Mouse (Mus musculus): ENCODE data around the gene Klhdc8b. TPM values are rescaled to one million over a fixed set of nuclear protein-coding genes. Genes with fewer than 3 reads are reported as not detected.
A peak's percentile ranks its signal among the peaks of the same experiment; 100 is the strongest.

Gene Klhdc8b
- polyA plus RNA-seq, 1 experiment from 2014 or later = 9.1 TPM

GRCm38 (mm10) chr9:108483051-108483790 is 21.8 kb upstream of the Klhdc8b start:
- Histone ChIP-seq H3K4me2 (ENCODE audit: low read depth, low read length) (no peak overlapping the region), H3K4me1 (ENCODE audit: insufficient read depth) (peaks cover 6% of the 10 kb centered on the region; the same call in 1 of the 2 replicates), H3K36me3 (replicated peaks; ENCODE audit: insufficient read depth, low read length) (peaks cover 4% of the 10 kb centered on the region; the same call in 1 of the 2 replicates), H3K27ac (ENCODE audit: low read depth) (no peak overlapping the region), H3K9ac (replicated peaks) (no peak overlapping the region), H3K9me3 (ENCODE audit: low read length) (no peaks in the 10 kb centered on the region), H3K27me3 (ENCODE audit: insufficient read depth, low read length) (no peaks in the 10 kb centered on the region), H3K4me3 (ENCODE audit: low read depth, low read length) (no peak overlapping the region)
- WGBS (ENCODE audit: insufficient replicate concordance) = 86% methylated on average over 18 of the region's 18 CpGs
- TF ChIP-seq EP300 (IDR thresholded peaks at IDR 0.05; ENCODE audit: low read depth) (no peak), CTCF (IDR thresholded peaks at IDR 0.05; ENCODE audit: low read depth) (no peak)
- no peak for DNase-seq
- no peak for ATAC-seq

GRCm38 (mm10) chr9:108481520-108482210 is 20.3 kb upstream of the Klhdc8b start:
- Histone ChIP-seq H3K9ac (replicated peaks) (no peak overlapping the region), H3K9me3 (ENCODE audit: low read length) (no peaks in the 10 kb centered on the region), H3K4me1 (ENCODE audit: insufficient read depth) (peaks cover 6% of the 10 kb centered on the region; the same call in 1 of the 2 replicates), H3K27ac (ENCODE audit: low read depth) (no peak overlapping the region), H3K4me2 (ENCODE audit: low read depth, low read length) (no peak overlapping the region), H3K36me3 (replicated peaks; ENCODE audit: insufficient read depth, low read length) (0 out of 2 replicates have a peak, but pooled peaks cover 4% of the 10 kb centered on the region), H3K27me3 (ENCODE audit: insufficient read depth, low read length) (no peaks in the 10 kb centered on the region), H3K4me3 (ENCODE audit: low read depth, low read length) (no peak overlapping the region)
- 84% methylated on average over 19 of the region's 19 CpGs for WGBS (ENCODE audit: insufficient replicate concordance)
- TF ChIP-seq CTCF (IDR thresholded peaks at IDR 0.05; ENCODE audit: low read depth) = no peak
- TF ChIP-seq EP300 (IDR thresholded peaks at IDR 0.05; ENCODE audit: low read depth) = no peak
- ATAC-seq = no peak
- no peak for DNase-seq

GRCm38 (mm10) chr9:108480813-108481519 is 19.6 kb upstream of the Klhdc8b start:
- 91% methylated on average over 28 of the region's 28 CpGs for WGBS (ENCODE audit: insufficient replicate concordance)
- no peaks in the 10 kb centered on the region for H3K27me3 ChIP-seq (ENCODE audit: insufficient read depth, low read length)
- H3K4me3 ChIP-seq (ENCODE audit: low read depth, low read length) = no peak overlapping the region
- TF ChIP-seq CTCF (IDR thresholded peaks at IDR 0.05; ENCODE audit: low read depth) = no peak
- TF ChIP-seq EP300 (IDR thresholded peaks at IDR 0.05; ENCODE audit: low read depth) = no peak
- H3K9me3 ChIP-seq (ENCODE audit: low read length) = no peaks in the 10 kb centered on the region
- H3K4me1 ChIP-seq (ENCODE audit: insufficient read depth) = peaks cover 6% of the 10 kb centered on the region; the same call in 1 of the 2 replicates
- DNase-seq (no peak), ATAC-seq (no peak)
- H3K9ac ChIP-seq (replicated peaks) = no peak overlapping the region
- no peak overlapping the region for H3K27ac ChIP-seq (ENCODE audit: low read depth)
- no peak overlapping the region for H3K4me2 ChIP-seq (ENCODE audit: low read depth, low read length)
- H3K36me3 ChIP-seq (replicated peaks; ENCODE audit: insufficient read depth, low read length) = 0 out of 2 replicates have a peak, but pooled peaks cover 3% of the 10 kb centered on the region

GRCm38 (mm10) chr9:108479721-108480351 is 18.5 kb upstream of the Klhdc8b start, which contains the start of gene Lamb2:
TSS of gene Lamb2 (plus strand) at chr9:108479736.
- Histone ChIP-seq H3K4me1 (ENCODE audit: insufficient read depth) (peaks cover 6% of the 10 kb centered on the region; the same call in 1 of the 2 replicates), H3K9ac (replicated peaks) (peak within 1 kb of the TSS; percentile 47; the same call in 1 of the 2 replicates), H3K4me2 (ENCODE audit: low read depth, low read length) (peak within 1 kb of the TSS; percentile 68), H3K27ac (ENCODE audit: low read depth) (no peak within 1 kb of the TSS), H3K27me3 (ENCODE audit: insufficient read depth, low read length) (no peaks in the 10 kb centered on the region), H3K36me3 (replicated peaks; ENCODE audit: insufficient read depth, low read length) (no peaks in the 10 kb centered on the region), H3K9me3 (ENCODE audit: low read length) (no peaks in the 10 kb centered on the region), H3K4me3 (ENCODE audit: low read depth, low read length) (peak within 1 kb of the TSS; percentile 46)
- TF ChIP-seq EP300 (IDR thresholded peaks at IDR 0.05; ENCODE audit: low read depth) (no peak), CTCF (IDR thresholded peaks at IDR 0.05; ENCODE audit: low read depth) (no peak)
- DNase-seq (no peak), ATAC-seq (peak; percentile 38; the same call in 1 of the 2 replicates)
- 17% methylated on average over 10 of the region's 10 CpGs for WGBS (ENCODE audit: insufficient replicate concordance)

GRCm38 (mm10) chr9:108479241-108479640 is 17.9 kb upstream of the Klhdc8b start:
- 34% methylated on average over 11 of the region's 11 CpGs for WGBS (ENCODE audit: insufficient replicate concordance)
- Histone ChIP-seq H3K36me3 (replicated peaks; ENCODE audit: insufficient read depth, low read length) (no peaks in the 10 kb centered on the region), H3K27ac (ENCODE audit: low read depth) (no peak overlapping the region), H3K9ac (replicated peaks) (no peak overlapping the region), H3K4me2 (ENCODE audit: low read depth, low read length) (peak overlapping the region; percentile 68), H3K4me1 (ENCODE audit: insufficient read depth) (peaks cover 6% of the 10 kb centered on the region; the same call in 1 of the 2 replicates), H3K4me3 (ENCODE audit: low read depth, low read length) (no peak overlapping the region), H3K27me3 (ENCODE audit: insufficient read depth, low read length) (no peaks in the 10 kb centered on the region), H3K9me3 (ENCODE audit: low read length) (no peaks in the 10 kb centered on the region)
- no peak for ATAC-seq
- TF ChIP-seq CTCF (IDR thresholded peaks at IDR 0.05; ENCODE audit: low read depth) (no peak), EP300 (IDR thresholded peaks at IDR 0.05; ENCODE audit: low read depth) (no peak)
- DNase-seq = no peak
